Comparison of ENCODE assay signal across 8 mouse cellular contexts in genomic region chr11:118354636-118355191, GRCm38 (mm10). TPM values are rescaled to one million over a fixed set of nuclear protein-coding genes. Genes with fewer than 3 reads are reported as not detected.
DNase-seq lines count a peak whose midpoint lies in the region; ATAC-seq and TF ChIP-seq lines count a peak whose summit lies in the region.

No protein-coding gene starts in this region.

- peaks cover 45% of the 10 kb centered on the region for H3K4me1 ChIP-seq in embryonic facial prominence, embryonic 15.5 days
- peaks cover 9% of the 10 kb centered on the region; the same call in 1 of the 2 replicates for H3K4me1 ChIP-seq in liver, embryonic 15.5 days (replicated peaks)
- peaks cover 14% of the 10 kb centered on the region for H3K4me1 ChIP-seq in neural tube, embryonic 14.5 days (ENCODE audit: control insufficient read depth, insufficient read depth, low read length)

- DNase-seq in ovary, postnatal 36 days (ENCODE audit: low spot score), result peak; percentile 48
- no peak for DNase-seq in ovary, postnatal 10 days (ENCODE audit: low spot score)
- peak; percentile 58 for DNase-seq in brain, embryonic 14.5 days (ENCODE audit: low read depth)
- DNase-seq in heart, postnatal 4 days, result peak; percentile 76
- DNase-seq in layer of hippocampus, adult 9-11 months, result no peak

- peak; percentile 30 for ATAC-seq in embryonic facial prominence, embryonic 15.5 days (ENCODE audit: insufficient number of reproducible peaks, low FRiP score, low TSS enrichment, low read depth)
- ATAC-seq in liver, embryonic 15.5 days (ENCODE audit: insufficient read depth), result no peak; the same call in 1 of the 2 replicates
- ATAC-seq in neural tube, embryonic 14.5 days (ENCODE audit: low read depth), result peak; percentile 50; the same call in 1 of the 2 replicates

- H3K27me3 ChIP-seq in embryonic facial prominence, embryonic 15.5 days, result no peaks in the 10 kb centered on the region
- H3K27me3 ChIP-seq in liver, embryonic 15.5 days, result peaks cover 36% of the 10 kb centered on the region
- H3K27me3 ChIP-seq in neural tube, embryonic 14.5 days (ENCODE audit: control insufficient read depth, insufficient read depth, low read length), result no peaks in the 10 kb centered on the region; the same call in 1 of the 2 replicates

- no peak for TF ChIP-seq CTCF in brain, embryonic 14.5 days (IDR thresholded peaks at IDR 0.05; ENCODE audit: borderline replicate concordance, extremely low read depth, insufficient read depth, insufficient read length)

- WGBS in embryonic facial prominence, embryonic 15.5 days, result under 1% methylated on average over 46 of the region's 47 CpGs
- 2% methylated on average over 47 of the region's 47 CpGs for WGBS in liver, embryonic 15.5 days (ENCODE audit: insufficient replicate concordance)
- WGBS in neural tube, embryonic 14.5 days, result under 1% methylated on average over 39 of the region's 47 CpGs

- 0 out of 2 replicates have a peak, but pooled peaks cover 4% of the 10 kb centered on the region for H3K36me3 ChIP-seq in embryonic facial prominence, embryonic 15.5 days
- no peaks in the 10 kb centered on the region for H3K36me3 ChIP-seq in liver, embryonic 15.5 days (replicated peaks)
- H3K36me3 ChIP-seq in neural tube, embryonic 14.5 days (ENCODE audit: control insufficient read depth, insufficient read depth, low read length), result no peaks in the 10 kb centered on the region

- peak overlapping the region; percentile 98 for H3K9ac ChIP-seq in embryonic facial prominence, embryonic 15.5 days
- H3K9ac ChIP-seq in liver, embryonic 15.5 days, result peak overlapping the region; percentile 49
- peak overlapping the region; percentile 95 for H3K9ac ChIP-seq in neural tube, embryonic 14.5 days (replicated peaks; ENCODE audit: low read depth, low read length)

- TF ChIP-seq POLR2A in brain, embryonic 14.5 days (IDR thresholded peaks at IDR 0.05; ENCODE audit: borderline replicate concordance, extremely low read depth, insufficient read depth, insufficient read length, poor library complexity, severe bottlenecking), result no peak

- peak overlapping the region; percentile 96 for H3K27ac ChIP-seq in embryonic facial prominence, embryonic 15.5 days (replicated peaks)
- H3K27ac ChIP-seq in liver, embryonic 15.5 days (replicated peaks), result no peak overlapping the region
- H3K27ac ChIP-seq in neural tube, embryonic 14.5 days (ENCODE audit: low read depth, low read length), result peak overlapping the region; percentile 90

- peak overlapping the region; percentile 88 for H3K4me3 ChIP-seq in embryonic facial prominence, embryonic 15.5 days (replicated peaks)
- H3K4me3 ChIP-seq in liver, embryonic 15.5 days (replicated peaks), result peak overlapping the region; percentile 54
- H3K4me3 ChIP-seq in neural tube, embryonic 14.5 days (ENCODE audit: low read depth, low read length), result peak overlapping the region; percentile 80

- H3K9me3 ChIP-seq in embryonic facial prominence, embryonic 15.5 days (replicated peaks), result no peaks in the 10 kb centered on the region
- no peaks in the 10 kb centered on the region for H3K9me3 ChIP-seq in liver, embryonic 15.5 days (replicated peaks)
- no peaks in the 10 kb centered on the region for H3K9me3 ChIP-seq in neural tube, embryonic 14.5 days (ENCODE audit: control insufficient read depth, low read length)

- peak overlapping the region; percentile 59 for H3K4me2 ChIP-seq in embryonic facial prominence, embryonic 15.5 days (replicated peaks)
- peak overlapping the region; percentile 73 for H3K4me2 ChIP-seq in liver, embryonic 15.5 days
- peak overlapping the region; percentile 80 for H3K4me2 ChIP-seq in neural tube, embryonic 14.5 days (ENCODE audit: low read depth, low read length)

RNA-seq across cellular contexts. Expression of gene Timp2, which starts 0.8 kb away (rescaled TPM):
- polyA plus RNA-seq in brain, embryonic 14.5 days (2012; rRNA removed), result 77.6 and 95.4 TPM in 2 replicates
- polyA plus RNA-seq in embryonic facial prominence, embryonic 15.5 days (2015; fragmentation: Nextera tagmentation; extraction: Ambion mirVana), result 163 and 170 TPM in 2 replicates
- total RNA-seq in heart, postnatal 4 days (2021), result 100 to 1,000 TPM; 206 to 223 TPM
- polyA plus RNA-seq in liver, embryonic 15.5 days (2015; fragmentation: Nextera tagmentation; extraction: Ambion mirVana), result 5.8 and 5.9 TPM in 2 replicates
- 91.4 and 94.6 TPM in 2 replicates for polyA plus RNA-seq in neural tube, embryonic 14.5 days (2014; fragmentation: Nextera tagmentation; extraction: Ambion mirVana)

RNA-seq across cellular contexts. Expression of gene Cep295nl, which starts 12.4 kb away (rescaled TPM):
- polyA plus RNA-seq in brain, embryonic 14.5 days (2012; rRNA removed), result 0.10 and 0.45 TPM in 2 replicates
- polyA plus RNA-seq in embryonic facial prominence, embryonic 15.5 days (2015; fragmentation: Nextera tagmentation; extraction: Ambion mirVana), result 0.59 and 0.64 TPM in 2 replicates
- 1 to 10 TPM; 1.9 to 2.5 TPM for total RNA-seq in heart, postnatal 4 days (2021)
- not detected in 2 replicates for polyA plus RNA-seq in liver, embryonic 15.5 days (2015; fragmentation: Nextera tagmentation; extraction: Ambion mirVana)
- polyA plus RNA-seq in neural tube, embryonic 14.5 days (2014; fragmentation: Nextera tagmentation; extraction: Ambion mirVana), result 0.31 TPM in 1 of 2 replicates, not detected in the other

RNA-seq across cellular contexts. Expression of gene Lgals3bp, which starts 47.2 kb away (rescaled TPM):
- 5.6 and 7.0 TPM in 2 replicates for polyA plus RNA-seq in brain, embryonic 14.5 days (2012; rRNA removed)
- polyA plus RNA-seq in embryonic facial prominence, embryonic 15.5 days (2015; fragmentation: Nextera tagmentation; extraction: Ambion mirVana), result 15.6 and 19.8 TPM in 2 replicates
- 10 to 100 TPM; 20.2 to 24.4 TPM for total RNA-seq in heart, postnatal 4 days (2021)
- polyA plus RNA-seq in liver, embryonic 15.5 days (2015; fragmentation: Nextera tagmentation; extraction: Ambion mirVana), result 42.7 and 43.9 TPM in 2 replicates
- 1.9 and 4.0 TPM in 2 replicates for polyA plus RNA-seq in neural tube, embryonic 14.5 days (2014; fragmentation: Nextera tagmentation; extraction: Ambion mirVana)

Comparison
In these comparisons a context has a peak if more than half of its experiments do, and no peak if none do; other contexts are left out.
1. DNase-seq: peak in ovary, postnatal 36 days (single experiment), brain, embryonic 14.5 days (single experiment) and heart, postnatal 4 days (single experiment); none in ovary, postnatal 10 days (single experiment) and layer of hippocampus, adult 9-11 months (single experiment).
2. RNA of gene Timp2, which starts 0.8 kb away (polyA plus RNA-seq): 163 to 170 TPM in embryonic facial prominence, embryonic 15.5 days, 77.6 to 95.4 TPM in brain, embryonic 14.5 days and 91.4 to 94.6 TPM in neural tube, embryonic 14.5 days; 5.8 to 5.9 TPM in liver, embryonic 15.5 days; every median in the first group is over 10 times any median in the second.
3. Peak in every context shown above with its lines, with median percentiles within 50 percentile points of each other: H3K4me2 ChIP-seq, H3K4me3 ChIP-seq and H3K9ac ChIP-seq.